Mouse (Mus musculus): Measurements from ENCODE around the gene Sntg2.

The Sntg2 gene

DNA sequence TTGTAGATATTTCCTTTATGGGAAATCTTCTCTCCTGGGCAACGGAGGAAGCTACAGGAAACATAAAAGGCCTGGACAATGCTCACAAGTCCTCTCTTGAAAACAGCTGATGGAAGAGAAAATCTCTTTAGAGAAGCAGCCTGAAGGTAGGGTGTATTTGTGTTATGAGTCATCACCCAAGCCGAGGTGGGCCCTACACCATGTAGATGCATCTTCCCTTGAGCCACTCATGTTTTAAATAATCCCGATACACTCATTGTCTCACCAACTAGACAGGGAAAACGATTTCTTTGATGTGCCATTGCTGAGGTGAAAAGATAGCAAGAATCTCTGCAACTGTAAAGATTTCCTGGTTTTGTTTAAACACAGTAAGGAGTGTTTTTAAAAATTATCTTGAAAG, 89.4 kb downstream of the Sntg2 start:
- DNase-seq (ENCODE audit: low spot score in 2 of 2), result no peak

DNA sequence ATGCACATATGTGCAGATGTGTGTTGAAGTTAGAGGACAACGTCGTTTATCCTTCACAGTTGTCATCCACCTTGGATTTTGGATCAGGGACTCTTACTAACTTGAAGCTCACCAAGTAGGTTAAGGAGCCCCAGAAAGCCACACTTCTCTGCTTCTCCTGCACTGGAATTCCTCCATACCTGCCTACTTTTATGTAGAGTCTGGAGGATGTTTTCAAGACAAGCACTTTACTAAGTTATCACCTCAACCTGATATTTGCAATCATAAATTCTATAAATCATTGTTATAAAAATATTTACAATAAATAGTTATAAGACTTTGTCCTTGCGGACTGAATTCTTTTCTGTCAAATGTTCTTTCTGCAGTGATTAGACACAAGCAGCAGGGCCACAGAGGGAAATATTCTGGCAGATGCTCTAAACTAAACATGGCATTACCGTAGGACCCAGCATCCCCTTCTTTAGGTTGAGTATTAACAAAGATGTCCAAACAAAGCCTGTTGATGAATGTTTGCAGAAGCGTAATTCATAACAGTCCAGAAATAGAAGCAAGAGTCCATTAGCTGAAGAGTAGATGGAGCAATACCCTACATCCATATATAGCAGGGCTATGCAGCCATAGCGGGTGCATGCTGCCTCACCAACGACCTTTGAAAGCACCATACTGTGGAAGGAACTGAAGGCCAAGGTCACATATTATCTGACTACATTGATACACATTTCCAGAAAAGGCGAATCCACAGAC, 100.8 kb downstream of the Sntg2 start:
- no peak for DNase-seq (ENCODE audit: low spot score in 2 of 2)

DNA sequence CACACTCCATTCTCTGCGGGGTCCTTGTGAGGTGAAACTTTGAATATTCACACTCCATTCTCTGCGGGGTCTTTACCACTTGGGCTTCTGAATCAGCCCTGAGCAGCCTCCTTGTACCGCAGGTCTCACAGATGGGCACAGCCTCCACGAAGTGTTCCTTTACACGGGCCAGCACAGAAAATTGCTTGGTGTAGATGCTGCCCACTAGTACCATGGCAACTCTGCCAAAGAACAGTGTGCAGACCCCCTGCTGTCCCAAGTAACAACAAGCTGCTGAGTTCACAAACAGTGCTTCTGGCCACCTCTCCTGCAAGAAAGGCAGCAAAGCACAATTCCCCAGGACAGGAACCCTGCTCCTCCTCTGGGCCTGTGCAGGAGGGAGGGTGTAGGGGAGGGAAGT, 109.0 kb downstream of the Sntg2 start:
- no peak for DNase-seq (ENCODE audit: low spot score in 2 of 2)

DNA sequence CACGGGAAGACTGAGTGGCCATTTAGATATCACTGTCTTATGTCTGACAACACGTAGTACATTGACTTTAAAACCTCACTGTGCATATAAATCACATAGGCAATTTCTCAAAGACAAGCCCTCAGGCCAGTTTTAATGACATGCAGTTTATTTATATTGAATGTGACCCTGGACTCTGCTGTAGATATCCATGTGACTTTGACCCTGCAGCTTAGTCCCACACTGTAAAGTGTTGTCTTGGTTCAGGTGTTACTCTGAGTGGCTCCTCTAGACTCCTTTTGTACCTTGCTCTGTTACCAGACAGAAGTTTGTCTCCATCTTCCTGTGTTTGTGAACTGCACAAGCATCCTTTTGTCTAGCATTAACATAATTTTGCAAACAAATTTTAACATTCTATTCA, 112.0 kb downstream of the Sntg2 start:
- DNase-seq (ENCODE audit: low spot score in 2 of 2), result no peak

DNA sequence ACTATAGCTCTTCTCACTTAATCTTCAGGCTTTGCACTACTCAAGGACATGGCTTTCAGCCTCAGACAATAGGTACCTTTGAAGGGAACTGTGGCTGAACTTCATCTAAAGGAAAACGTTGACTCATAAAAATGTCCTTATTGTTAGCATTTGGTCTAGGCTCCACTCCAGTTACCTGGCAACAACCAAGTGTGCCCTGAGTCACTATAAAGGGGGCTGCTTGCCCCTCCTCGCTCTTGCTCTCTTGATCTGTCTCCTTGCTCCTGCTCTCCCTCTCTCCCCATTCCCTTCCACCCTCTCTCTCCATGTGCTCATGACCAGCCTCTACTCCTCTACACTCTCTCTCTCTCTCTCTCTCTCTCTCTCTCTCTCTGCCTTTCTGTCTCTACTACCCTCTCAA, 114.5 kb downstream of the Sntg2 start:
- DNase-seq (ENCODE audit: low spot score in 2 of 2), result no peak

DNA sequence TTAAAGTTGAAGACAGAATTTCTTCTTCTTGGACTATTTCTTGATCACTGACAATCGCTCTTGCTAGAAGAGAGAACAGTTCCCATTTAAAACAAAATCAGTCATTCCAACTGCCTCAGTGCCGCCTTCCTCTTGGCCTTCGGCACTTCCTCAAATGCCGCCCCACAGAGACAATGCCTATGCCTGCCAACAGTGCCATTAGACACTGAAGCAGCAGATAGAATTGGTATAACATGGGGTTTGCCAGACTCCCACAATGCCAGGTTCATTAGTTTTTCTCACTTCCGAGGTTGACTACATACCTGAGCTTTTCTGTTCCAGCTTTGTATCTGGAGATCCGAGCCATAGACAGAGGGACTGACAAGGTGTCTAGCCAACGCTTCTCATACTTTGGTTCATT, 115.5 kb downstream of the Sntg2 start:
- DNase-seq (ENCODE audit: low spot score in 2 of 2), result no peak

DNA sequence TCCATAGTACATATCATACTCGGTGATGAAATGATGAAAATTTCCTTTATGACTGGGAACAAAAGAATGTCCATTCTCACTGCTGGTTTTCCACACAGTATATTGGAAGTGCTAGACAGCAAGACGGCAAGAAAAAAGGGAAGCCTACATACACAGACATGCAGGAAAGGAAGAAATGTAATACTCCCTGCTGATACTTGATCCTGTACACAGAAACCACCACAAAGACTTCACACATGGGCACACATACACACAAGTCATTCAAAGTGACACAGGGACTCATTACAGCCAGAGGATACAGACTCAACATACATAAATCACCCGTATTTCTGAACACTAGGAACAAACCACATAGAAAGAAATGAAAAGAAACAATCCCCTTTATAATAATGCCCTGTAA, 117.0 kb downstream of the Sntg2 start:
- no peak for DNase-seq (ENCODE audit: low spot score in 2 of 2)

DNA sequence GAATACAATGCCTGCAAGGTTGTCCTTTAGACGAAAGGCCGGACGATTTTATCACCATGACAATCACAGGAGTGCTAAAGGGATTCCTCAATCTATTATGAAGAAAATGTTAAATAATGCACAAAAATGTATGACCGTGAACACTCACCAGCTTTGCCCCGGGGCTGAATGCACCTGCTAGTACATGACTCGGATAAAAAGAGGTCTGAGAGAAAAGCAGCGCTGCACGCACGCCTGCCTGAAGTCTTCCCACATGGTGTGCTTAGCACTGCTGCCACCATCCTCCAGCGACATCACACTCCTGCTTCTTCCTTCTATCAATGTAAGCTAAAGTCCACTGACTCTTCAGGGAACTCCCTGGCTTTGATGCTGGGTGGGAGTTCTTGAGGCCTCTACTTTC, 118.6 kb downstream of the Sntg2 start:
- no peak for DNase-seq (ENCODE audit: low spot score in 2 of 2)

DNA sequence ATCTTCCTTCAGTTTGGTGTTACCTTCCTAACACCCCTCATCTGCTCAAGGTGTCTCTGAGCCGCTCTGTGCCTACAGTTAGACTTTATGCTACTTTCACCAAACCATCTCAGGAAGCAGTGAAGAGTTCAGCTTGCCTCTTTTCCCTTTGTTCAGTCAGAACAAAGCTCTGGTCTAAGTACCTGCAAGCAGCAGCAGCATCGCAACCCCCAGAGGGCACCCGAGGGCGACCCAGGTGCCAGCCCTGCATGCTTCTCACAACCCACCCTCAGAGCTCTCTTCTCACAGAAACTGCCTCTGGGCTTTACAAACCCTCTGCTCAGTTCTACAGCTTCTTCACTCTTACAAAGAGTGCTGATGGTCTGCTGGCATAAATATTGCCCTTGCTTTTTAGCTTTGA, 120.8 kb downstream of the Sntg2 start:
- DNase-seq (ENCODE audit: low spot score in 2 of 2), result no peak

DNA sequence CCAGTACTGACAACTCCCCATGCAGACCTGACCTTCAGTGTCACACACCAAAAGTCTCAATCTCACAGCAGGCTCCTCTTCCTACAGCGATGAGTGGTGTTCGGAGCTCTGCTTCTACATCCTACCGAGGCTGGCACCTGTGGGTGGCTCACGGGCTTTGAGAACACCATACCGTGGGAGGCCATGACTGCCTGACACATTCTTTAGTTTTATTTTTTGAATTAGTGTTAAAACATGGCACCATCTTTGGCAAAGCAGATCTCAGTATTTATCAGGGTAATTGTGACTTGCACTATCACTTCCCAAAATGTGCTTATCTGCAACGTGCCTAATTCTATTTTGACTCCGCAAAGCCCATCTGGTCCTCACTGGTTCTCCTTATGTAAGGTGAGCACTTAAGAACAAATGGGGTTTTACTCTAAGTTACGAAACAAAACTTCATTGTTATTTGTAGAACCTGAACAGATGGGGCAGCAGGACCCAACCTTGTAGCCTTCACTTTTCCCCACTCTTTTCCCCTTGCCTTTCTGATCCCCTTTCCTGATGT, 121.8 kb downstream of the Sntg2 start:
- no peak for DNase-seq (ENCODE audit: low spot score in 2 of 2)

DNA sequence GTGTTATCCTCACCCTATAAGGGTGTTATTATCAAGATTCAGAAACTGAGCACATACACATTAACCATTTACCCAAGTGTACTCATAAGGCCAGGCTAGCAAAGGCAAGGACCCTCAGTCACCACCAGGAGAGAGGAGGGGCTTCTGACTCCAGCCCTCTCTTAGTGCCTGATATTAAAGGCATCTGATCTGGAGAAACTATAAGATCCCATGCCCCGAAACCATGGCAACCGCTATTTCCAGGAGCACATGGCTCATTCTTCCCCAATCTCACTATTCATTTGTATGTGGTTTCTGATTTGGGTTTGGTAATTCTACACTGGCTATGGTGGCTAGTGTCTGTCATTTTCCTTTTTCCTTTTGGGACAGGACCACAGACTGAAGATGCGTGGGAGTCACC, 124.1 kb downstream of the Sntg2 start:
- no peak for DNase-seq (ENCODE audit: low spot score in 2 of 2)

DNA sequence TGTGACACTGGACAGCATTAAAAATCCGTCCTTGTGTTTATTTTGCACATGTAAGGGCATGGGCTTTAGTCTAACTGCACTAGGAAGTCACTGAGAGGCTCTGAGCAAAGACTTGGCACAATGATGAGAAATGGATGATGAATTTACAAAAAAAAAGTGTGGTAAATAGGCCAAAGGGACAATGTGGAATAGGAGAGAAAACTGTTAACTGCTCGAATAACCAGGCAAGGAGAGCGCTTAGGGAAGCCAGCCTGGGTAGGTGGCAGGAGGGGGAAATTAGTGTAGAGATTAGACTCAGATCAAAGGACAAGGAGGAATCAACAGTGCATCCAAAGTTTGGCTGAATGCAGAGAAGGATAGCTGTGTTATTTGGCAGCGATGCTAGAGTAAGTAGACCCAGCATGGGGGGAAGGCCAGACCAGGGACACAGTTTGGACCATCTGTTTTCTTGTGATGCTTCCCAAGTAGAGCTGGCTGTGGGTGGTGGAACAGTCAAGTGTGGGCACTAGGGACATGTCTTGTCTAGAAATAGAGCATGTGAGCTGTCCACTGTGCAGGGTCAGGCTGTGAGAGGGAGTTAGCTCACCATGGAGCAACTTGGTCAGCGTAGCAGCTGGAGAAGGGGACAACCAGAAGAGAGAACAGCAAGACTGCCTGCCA, 126.8 kb downstream of the Sntg2 start:
- DNase-seq (ENCODE audit: low spot score in 2 of 2), result no peak

DNA sequence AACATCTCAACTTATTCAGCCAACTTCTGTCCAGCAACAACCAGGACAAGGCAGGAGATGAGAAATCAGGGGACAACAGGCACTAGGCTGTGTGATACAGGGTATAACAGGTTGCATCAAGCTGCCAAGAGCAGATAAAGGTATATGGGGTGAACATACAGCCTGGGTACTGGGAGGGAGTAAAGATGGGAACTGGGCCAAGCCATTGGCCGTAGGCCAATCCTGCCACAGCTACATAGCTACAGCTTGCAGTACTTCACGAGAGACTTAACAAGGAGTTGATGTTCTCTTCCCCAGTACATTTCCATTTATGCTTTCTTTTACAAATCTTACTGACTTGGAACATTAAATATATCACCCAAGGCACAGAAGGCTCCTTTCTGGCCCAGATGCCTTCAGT, 129.0 kb downstream of the Sntg2 start:
- no peak for DNase-seq (ENCODE audit: low spot score in 2 of 2)

DNA sequence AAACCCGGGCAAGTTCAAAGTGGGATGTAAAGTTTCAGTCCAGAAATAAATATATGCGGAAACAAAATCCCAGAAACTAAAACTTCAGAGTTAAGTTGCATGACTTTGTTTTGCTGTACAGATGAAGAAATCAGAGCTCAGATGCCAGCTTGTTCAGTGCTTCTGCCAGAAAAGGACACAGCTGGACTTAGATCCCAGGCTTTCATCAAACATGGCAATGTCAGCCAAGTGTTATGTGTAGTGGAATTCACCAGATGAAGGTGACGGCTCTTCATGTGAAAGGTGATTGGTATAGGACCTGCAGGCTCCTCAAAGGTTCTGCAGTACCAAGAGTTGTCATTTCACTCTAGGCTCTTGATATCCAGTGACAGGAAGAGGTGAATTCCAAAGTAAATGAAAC, 132.3 kb downstream of the Sntg2 start:
- DNase-seq (ENCODE audit: low spot score in 2 of 2), result peak in 1 of 2 experiments; percentile 10

DNA sequence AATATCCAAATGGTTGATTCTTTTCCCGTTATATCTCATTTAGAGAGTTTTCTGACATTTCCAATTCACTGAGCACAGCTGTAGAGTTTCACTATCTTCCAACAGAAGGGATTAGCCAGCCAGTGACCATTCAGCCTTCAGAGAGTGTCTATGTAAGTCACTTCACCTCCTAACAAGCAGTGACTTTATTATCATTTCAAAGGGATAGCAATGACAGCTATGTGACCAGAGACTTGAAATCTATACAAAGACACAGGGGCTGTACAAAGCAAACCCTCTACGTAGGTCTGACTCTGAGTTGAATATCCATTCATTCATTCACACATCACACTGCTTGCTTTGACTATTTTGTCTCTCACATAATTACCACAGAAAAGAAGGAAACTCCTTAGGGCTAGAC, 138.2 kb downstream of the Sntg2 start:
- DNase-seq (ENCODE audit: low spot score in 2 of 2), result no peak

DNA sequence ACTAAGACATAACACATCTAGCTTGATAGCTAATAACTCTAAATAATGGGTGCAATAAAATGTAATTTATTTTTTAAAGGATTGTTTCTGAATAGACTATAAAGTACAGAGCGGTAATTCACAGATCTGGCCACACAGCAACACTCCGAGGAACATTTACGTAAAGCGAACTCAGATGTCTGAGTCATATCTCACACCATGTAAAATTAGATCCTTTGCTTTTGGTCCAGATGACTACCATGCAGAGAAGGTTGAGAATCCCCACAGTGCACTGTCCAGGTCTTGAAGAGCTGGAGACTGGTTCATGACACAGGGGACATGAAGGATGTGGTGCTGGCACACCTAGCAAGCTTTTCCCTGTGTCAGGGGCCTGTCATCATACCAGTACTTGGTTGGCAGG, 145.2 kb downstream of the Sntg2 start:
- DNase-seq (ENCODE audit: low spot score in 2 of 2), result no peak

DNA sequence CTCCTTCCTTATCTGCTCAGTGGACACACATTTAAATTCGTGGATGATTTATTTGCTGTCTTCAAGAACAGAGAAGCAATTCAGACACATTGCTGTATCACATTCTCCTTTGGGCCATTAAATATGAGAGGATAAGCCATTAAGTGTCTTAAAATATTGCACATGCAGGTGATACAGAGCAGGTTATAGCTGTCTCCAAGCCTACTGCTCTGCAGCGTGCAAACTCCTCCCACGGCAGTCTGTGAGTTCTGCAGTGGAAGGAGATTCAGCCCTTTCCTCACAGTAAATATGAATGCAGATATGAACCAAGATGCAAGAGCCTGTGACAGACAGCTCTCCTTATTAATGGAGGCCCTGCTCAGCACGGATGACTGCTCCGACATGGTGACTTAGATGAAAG, 146.9 kb downstream of the Sntg2 start:
- DNase-seq (ENCODE audit: low spot score in 2 of 2), result no peak

DNA sequence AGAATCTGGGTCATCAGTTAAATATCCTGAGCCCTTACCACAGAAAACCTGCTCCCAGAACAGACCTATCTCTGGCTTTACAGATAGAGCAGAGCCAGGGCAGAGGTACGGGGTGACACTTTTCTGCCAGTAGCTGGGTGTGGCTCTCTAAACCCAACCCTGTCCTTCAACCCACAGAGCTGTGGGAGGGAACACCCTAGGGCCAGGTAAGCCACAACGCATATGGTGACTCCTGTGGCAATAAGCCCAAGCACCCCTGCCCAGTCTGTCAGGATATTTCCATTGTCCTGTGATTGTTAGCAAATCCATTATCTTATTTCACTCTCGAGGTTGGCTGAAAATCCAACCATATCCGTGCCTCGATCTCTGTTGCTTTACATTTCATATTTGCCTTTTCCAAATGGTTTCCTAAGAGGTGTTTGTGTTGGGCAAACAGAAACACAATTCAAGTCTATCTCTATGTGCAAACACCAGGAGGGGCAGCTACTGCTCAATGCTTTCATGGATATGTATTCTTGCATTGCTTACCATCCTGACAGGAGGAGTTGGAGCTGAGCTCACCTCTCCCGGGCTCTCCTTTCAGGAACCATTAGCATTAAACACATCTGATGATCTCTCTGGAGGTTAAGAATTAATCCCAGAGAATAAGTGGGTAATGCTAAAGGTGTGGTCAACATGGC, 156.3 kb downstream of the Sntg2 start:
- no peak for DNase-seq (ENCODE audit: low spot score in 2 of 2)

DNA sequence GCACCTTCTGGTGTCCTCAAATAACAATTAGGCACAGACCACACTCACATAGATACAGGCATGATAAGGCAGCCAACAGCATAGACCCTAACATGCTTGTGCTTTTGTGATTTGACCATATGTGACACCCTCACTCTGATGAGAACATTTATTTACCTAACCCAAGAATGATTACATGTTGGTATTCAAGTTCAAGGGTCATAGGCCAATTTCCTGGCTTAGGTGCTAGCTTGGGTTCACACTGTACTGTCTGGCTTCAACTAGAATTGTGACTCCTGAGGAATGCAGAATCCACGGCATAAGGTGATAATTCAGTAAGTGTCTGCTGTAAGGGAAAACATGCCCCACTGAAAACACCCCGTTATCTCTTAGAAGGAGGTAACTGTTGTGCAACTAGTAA, 158.4 kb downstream of the Sntg2 start:
- DNase-seq (ENCODE audit: low spot score in 2 of 2), result no peak

DNA sequence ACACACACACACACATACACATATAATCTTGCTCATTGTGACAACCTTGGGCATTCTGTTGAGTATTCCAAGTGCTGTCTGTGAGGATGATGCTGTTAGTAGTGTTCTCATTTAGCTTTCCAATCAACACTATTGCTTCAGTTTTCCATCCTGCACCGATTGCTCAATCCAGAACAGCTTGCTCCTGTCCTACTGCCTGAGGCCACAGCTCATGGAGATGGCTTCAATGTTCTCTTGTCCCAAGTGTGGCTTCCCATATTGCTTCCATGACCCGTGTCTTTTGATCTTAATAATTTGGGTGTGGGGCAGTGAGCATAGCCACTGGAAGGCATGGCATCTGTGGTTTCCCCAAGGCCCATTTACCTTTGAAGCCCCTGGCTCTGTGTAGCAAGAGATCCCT, 162.8 kb downstream of the Sntg2 start:
- DNase-seq (ENCODE audit: low spot score in 2 of 2), result no peak

DNA sequence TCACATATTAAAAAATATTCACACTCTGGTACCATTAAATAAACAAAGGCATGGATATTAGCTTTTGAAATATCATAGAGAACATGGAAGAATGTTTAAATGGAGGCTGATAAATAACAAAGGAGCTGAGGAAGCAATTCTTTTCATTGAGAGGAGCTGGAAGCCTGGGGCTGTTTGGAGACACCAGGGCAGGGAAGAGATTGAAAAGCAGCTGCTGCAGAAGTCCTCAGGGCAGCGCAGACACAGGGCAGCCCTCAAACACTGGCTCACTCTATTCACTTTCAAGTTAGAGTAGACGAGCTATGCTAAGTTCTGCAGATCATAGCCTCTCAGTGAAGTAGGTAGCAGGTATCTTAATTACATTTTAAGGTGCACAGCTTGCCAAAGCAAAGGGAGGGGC, 164.6 kb downstream of the Sntg2 start:
- DNase-seq (ENCODE audit: low spot score in 2 of 2), result no peak

DNA sequence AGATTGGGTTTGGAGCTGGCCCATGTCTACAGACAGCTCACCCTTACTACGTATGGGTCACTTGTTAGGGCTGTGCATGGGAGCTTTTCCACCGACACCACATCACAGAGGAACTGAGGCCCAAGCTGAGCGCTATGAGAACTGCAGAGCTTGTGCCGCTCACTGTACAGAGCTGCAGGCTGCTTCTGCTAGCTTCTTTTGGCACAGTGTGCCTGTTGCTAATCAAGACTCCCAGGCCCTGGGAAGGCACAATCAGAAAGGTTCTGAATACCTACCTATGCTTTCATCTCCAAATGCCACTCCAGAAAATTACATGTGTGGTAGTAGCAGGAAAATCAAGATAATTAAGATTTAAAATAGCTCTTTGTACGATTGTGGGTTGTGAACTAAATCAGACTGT, 165.1 kb downstream of the Sntg2 start:
- DNase-seq (ENCODE audit: low spot score in 2 of 2), result no peak

DNA sequence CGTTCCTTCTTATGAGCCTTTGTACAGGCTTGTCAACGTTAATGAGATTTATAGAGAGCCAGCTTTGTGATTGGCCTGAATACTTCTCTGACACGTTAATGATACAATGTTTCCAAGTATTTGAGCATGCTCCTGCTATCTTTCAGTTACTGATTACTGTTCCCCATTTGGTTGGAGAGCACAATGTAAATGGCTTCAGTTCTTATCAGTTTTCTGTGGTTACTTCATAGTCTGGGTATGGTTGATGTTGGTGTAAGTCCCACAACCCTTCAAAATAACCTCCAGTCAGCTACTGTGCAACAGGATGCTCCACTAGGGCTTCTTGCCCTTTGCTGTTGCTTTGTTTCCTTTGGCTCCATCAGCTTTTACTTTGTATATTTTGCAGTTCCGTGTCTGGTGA, 168.7 kb downstream of the Sntg2 start:
- DNase-seq (ENCODE audit: low spot score in 2 of 2), result no peak

All from urinary bladder, postnatal 36 days (tissue).